Comparison of ENCODE assay signal across 9 mouse cellular contexts in genomic region chr7:41598615-41599014, GRCm38 (mm10). TPM values are rescaled to one million over a fixed set of nuclear protein-coding genes. Genes with fewer than 3 reads are reported as not detected.
DNase-seq lines count a peak whose midpoint lies in the region; ATAC-seq and TF ChIP-seq lines count a peak whose summit lies in the region.
"Had no signal": no experiment of that assay in that cellular context is flagged by ENCODE, and none has a peak within 500 bp of the region (broad histone marks: within the 10 kb centered on the region; RNA-seq: fewer than 3 reads in every experiment).

No protein-coding gene starts in this region.

- no peaks in the 10 kb centered on the region for H3K27me3 ChIP-seq in heart, postnatal 0 days (ENCODE audit: control insufficient read depth, insufficient read depth, low read length)
- no peaks in the 10 kb centered on the region for H3K27me3 ChIP-seq in MEL (ENCODE audit: control insufficient read depth in 1 of 2, insufficient read depth in 2 of 2, low read length in 2 of 2)
- H3K27me3 ChIP-seq in hindbrain, embryonic 10.5 days (ENCODE audit: insufficient read depth, poor library complexity, severe bottlenecking) = no peaks in the 10 kb centered on the region
- H3K27me3 ChIP-seq in midbrain, embryonic 10.5 days (ENCODE audit: low read depth, poor library complexity, severe bottlenecking) = no peaks in the 10 kb centered on the region

- H3K27ac ChIP-seq in heart, postnatal 0 days (ENCODE audit: low read depth) = peak overlapping the region; percentile 56; the same call in 1 of the 2 replicates
- no peak overlapping the region for H3K27ac ChIP-seq in MEL (ENCODE audit: control insufficient read depth, low read depth, low read length)
- peak overlapping the region; percentile 82 for H3K27ac ChIP-seq in hindbrain, embryonic 10.5 days
- H3K27ac ChIP-seq in midbrain, embryonic 10.5 days (replicated peaks) = peak overlapping the region; percentile 81

- TF ChIP-seq RAD21 in MEL (IDR thresholded peaks at IDR 0.05; ENCODE audit: low read depth, low read length) = no peak

- no peak for DNase-seq in heart, postnatal 0 days (ENCODE audit: low spot score)
- no peak for DNase-seq in heart, adult 18-20 months
- no peak for DNase-seq in MEL (ENCODE audit: low read depth, low spot score)
- no peak for DNase-seq in hindbrain, embryonic 10.5 days (ENCODE audit: low spot score)
- DNase-seq in midbrain, embryonic 10.5 days (ENCODE audit: low spot score) = no peak
- DNase-seq in spleen, adult 18-20 months = no peak
- DNase-seq in urinary bladder, postnatal 14 days (ENCODE audit: low spot score) = no peak
- no peak for DNase-seq in adipocyte (ENCODE audit: low spot score)

- H3K79me2 ChIP-seq in MEL (ENCODE audit: control insufficient read depth, insufficient read depth, low read length, poor library complexity) = peaks cover 5% of the 10 kb centered on the region

- H3K4me1 ChIP-seq in heart, postnatal 0 days (ENCODE audit: control insufficient read depth, insufficient read depth) = no peaks in the 10 kb centered on the region
- H3K4me1 ChIP-seq in MEL (ENCODE audit: control insufficient read depth in 1 of 2, insufficient read depth in 2 of 2, low read length in 2 of 2) = peaks cover 0 to 7% of the 10 kb centered on the region in 2 experiments; a peak in 2 of 4 replicates
- 0 out of 2 replicates have a peak, but pooled peaks cover 7% of the 10 kb centered on the region for H3K4me1 ChIP-seq in hindbrain, embryonic 10.5 days (replicated peaks)
- H3K4me1 ChIP-seq in midbrain, embryonic 10.5 days = peaks cover 9% of the 10 kb centered on the region

- no peak for TF ChIP-seq EP300 in heart, postnatal 0 days (IDR thresholded peaks at IDR 0.05; ENCODE audit: low read depth)
- no peak for TF ChIP-seq EP300 in MEL (IDR thresholded peaks at IDR 0.05; ENCODE audit: low read depth in 1 of 2, low read length in 2 of 2)

- H3K4me3 ChIP-seq in heart, postnatal 0 days (ENCODE audit: low read depth, low read length) = peak overlapping the region; percentile 66
- H3K4me3 ChIP-seq in MEL (ENCODE audit: control insufficient read depth in 1 of 2, insufficient read depth in 1 of 2, low read depth in 2 of 2, low read length in 2 of 2) = peak overlapping the region; percentile 23 to 74; a peak in 3 of 4 replicates
- peak overlapping the region; percentile 66 for H3K4me3 ChIP-seq in hindbrain, embryonic 10.5 days
- peak overlapping the region; percentile 67 for H3K4me3 ChIP-seq in midbrain, embryonic 10.5 days

- H3K36me3 ChIP-seq in heart, postnatal 0 days (replicated peaks; ENCODE audit: control insufficient read depth, insufficient read depth, low read length) = no peaks in the 10 kb centered on the region
- peaks cover 0 to 2% of the 10 kb centered on the region in 2 experiments; a peak in 2 of 4 replicates for H3K36me3 ChIP-seq in MEL (ENCODE audit: control insufficient read depth in 1 of 2, insufficient read depth in 2 of 2, low read length in 2 of 2)
- peaks cover 13% of the 10 kb centered on the region for H3K36me3 ChIP-seq in hindbrain, embryonic 10.5 days
- H3K36me3 ChIP-seq in midbrain, embryonic 10.5 days = peaks cover 17% of the 10 kb centered on the region

- H3K9ac ChIP-seq in heart, postnatal 0 days (replicated peaks; ENCODE audit: low read depth, low read length) = peak overlapping the region; percentile 61; the same call in 1 of the 2 replicates
- peak overlapping the region; percentile 59 for H3K9ac ChIP-seq in MEL (ENCODE audit: control insufficient read depth, low read depth, low read length, poor library complexity, severe bottlenecking)

- peak overlapping the region; percentile 79 for H3K4me2 ChIP-seq in heart, postnatal 0 days (ENCODE audit: low read depth, low read length)

- no peak for TF ChIP-seq POLR2A in MEL (IDR thresholded peaks at IDR 0.05; ENCODE audit: control insufficient read depth in 1 of 2, insufficient read depth in 1 of 2, low read depth in 1 of 2, low read length in 2 of 2, poor library complexity in 1 of 2)

- no peak for ATAC-seq in heart, postnatal 0 days (ENCODE audit: insufficient read depth, low read depth)

- 40% methylated on average over 5 of the region's 5 CpGs for WGBS in heart, postnatal 0 days
- 50% methylated on average over 5 of the region's 5 CpGs for WGBS in hindbrain, embryonic 10.5 days
- WGBS in midbrain, embryonic 10.5 days = 44% methylated on average over 5 of the region's 5 CpGs

- no peaks in the 10 kb centered on the region for H3K9me3 ChIP-seq in heart, postnatal 0 days (replicated peaks; ENCODE audit: control insufficient read depth, low read length)
- no peaks in the 10 kb centered on the region for H3K9me3 ChIP-seq in MEL (replicated peaks; ENCODE audit: insufficient read depth, low read length)
- H3K9me3 ChIP-seq in hindbrain, embryonic 10.5 days = no peaks in the 10 kb centered on the region
- 0 out of 2 replicates have a peak, but pooled peaks cover 8% of the 10 kb centered on the region for H3K9me3 ChIP-seq in midbrain, embryonic 10.5 days (replicated peaks)

- TF ChIP-seq CTCF in heart, postnatal 0 days (IDR thresholded peaks at IDR 0.05; ENCODE audit: low read depth) = no peak
- TF ChIP-seq CTCF in MEL (IDR thresholded peaks at IDR 0.05 in 2 of 3, conservative IDR thresholded peaks at IDR 0.05 in 1 of 3; ENCODE audit: control insufficient read depth in 1 of 3, insufficient read depth in 1 of 3, low read depth in 2 of 3, low read length in 3 of 3, poor library complexity in 1 of 3, severe bottlenecking in 1 of 3) = no peak

TF ChIP-seq in MEL, 35 proteins besides CTCF, POLR2A, EP300 and RAD21:
- TF ChIP-seq JUND (IDR thresholded peaks at IDR 0.05; ENCODE audit: low read depth, low read length) (no peak), HCFC1 (IDR thresholded peaks at IDR 0.05; ENCODE audit: low read depth, low read length) (no peak), ELF1 (IDR thresholded peaks at IDR 0.05; ENCODE audit: low read depth, low read length) (no peak), GATA1 (IDR thresholded peaks at IDR 0.05; ENCODE audit: low read depth, low read length) (no peak), KAT2A (conservative IDR thresholded peaks at IDR 0.05; ENCODE audit: low read depth, low read length) (no peak), TBP (IDR thresholded peaks at IDR 0.05; ENCODE audit: low read depth, low read length) (no peak), USF1 (IDR thresholded peaks at IDR 0.05; ENCODE audit: low read depth, low read length) (no peak), ZKSCAN1 (IDR thresholded peaks at IDR 0.05; ENCODE audit: low read depth, low read length) (no peak), ZMIZ1 (IDR thresholded peaks at IDR 0.05; ENCODE audit: low read depth, low read length) (no peak), NRF1 (IDR thresholded peaks at IDR 0.05; ENCODE audit: insufficient read depth, low read depth, low read length, poor library complexity, severe bottlenecking) (no peak), RCOR1 (IDR thresholded peaks at IDR 0.05; ENCODE audit: low read depth, low read length) (no peak), BHLHE40 (IDR thresholded peaks at IDR 0.05; ENCODE audit: borderline replicate concordance, low read depth, low read length) (no peak), POLR2AphosphoS5 (IDR thresholded peaks at IDR 0.05; ENCODE audit: borderline replicate concordance, low read depth, low read length) (no peak), ZNF384 (IDR thresholded peaks at IDR 0.05; ENCODE audit: low read depth, low read length) (no peak)

RNA-seq across cellular contexts. Expression of gene 2610021A01Rik, which starts 0.4 kb away (rescaled TPM):
- 1.4 and 5.0 TPM in 2 replicates for total RNA-seq in heart, postnatal 0 days (2014; rRNA removed; ENCODE audit: low replicate concordance)
- polyA plus RNA-seq in heart, postnatal 0 days (2015; fragmentation: Nextera tagmentation; extraction: Ambion mirVana) = 3.7 and 4.5 TPM in 2 replicates
- total RNA-seq in heart, adult 18-20 months (2021) = 1 to 10 TPM; 7.5 to 8.9 TPM
- 14.8 and 15.4 TPM in 2 replicates for total RNA-seq in MEL (2012; rRNA removed)
- 100 to 1,000 TPM in 1 of 2 experiments, 1 to 10 TPM in 1; 9.7 to 291 TPM for polyA plus RNA-seq in MEL (2012; ENCODE audit: insufficient read depth in 1 of 2, insufficient read length in 2 of 2, low read depth in 1 of 2, low replicate concordance in 2 of 2, missing spikeins in 1 of 2)
- polyA plus RNA-seq in hindbrain, embryonic 10.5 days (2016; fragmentation: Nextera tagmentation; extraction: Ambion mirVana) = 10.2 and 13.8 TPM in 2 replicates
- polyA plus RNA-seq in midbrain, embryonic 10.5 days (2016; fragmentation: Nextera tagmentation; extraction: Ambion mirVana) = 14.6 and 17.2 TPM in 2 replicates

RNA-seq across cellular contexts. Expression of gene Gm6871, which starts 25.2 kb away (rescaled TPM):
- total RNA-seq in heart, postnatal 0 days (2014; rRNA removed; ENCODE audit: low replicate concordance) = not detected in 2 replicates
- not detected in 2 replicates for polyA plus RNA-seq in heart, postnatal 0 days (2015; fragmentation: Nextera tagmentation; extraction: Ambion mirVana)
- total RNA-seq in heart, adult 18-20 months (2021) = not detected
- total RNA-seq in MEL (2012; rRNA removed) = not detected in 2 replicates
- not detected for polyA plus RNA-seq in MEL (2012; ENCODE audit: insufficient read depth in 1 of 2, insufficient read length in 2 of 2, low read depth in 1 of 2, low replicate concordance in 2 of 2, missing spikeins in 1 of 2)
- polyA plus RNA-seq in hindbrain, embryonic 10.5 days (2016; fragmentation: Nextera tagmentation; extraction: Ambion mirVana) = not detected in 2 replicates
- not detected in 2 replicates for polyA plus RNA-seq in midbrain, embryonic 10.5 days (2016; fragmentation: Nextera tagmentation; extraction: Ambion mirVana)
- polyA plus RNA-seq: Patski had no signal

RNA-seq across cellular contexts. Expression of gene Zfp788, which starts 34.4 kb away (rescaled TPM):
- total RNA-seq in heart, postnatal 0 days (2014; rRNA removed; ENCODE audit: low replicate concordance) = 4.5 and 13.3 TPM in 2 replicates
- polyA plus RNA-seq in heart, postnatal 0 days (2015; fragmentation: Nextera tagmentation; extraction: Ambion mirVana) = 5.0 and 5.1 TPM in 2 replicates
- total RNA-seq in heart, adult 18-20 months (2021) = 1 to 10 TPM; 7.9 to 8.9 TPM
- total RNA-seq in MEL (2012; rRNA removed) = 5.2 and 5.5 TPM in 2 replicates
- polyA plus RNA-seq in MEL (2012; ENCODE audit: insufficient read depth in 1 of 2, insufficient read length in 2 of 2, low read depth in 1 of 2, low replicate concordance in 2 of 2, missing spikeins in 1 of 2) = 1 to 10 TPM in 1 of 2 experiments, not detected in 1; 4.5 TPM
- 9.7 and 13.8 TPM in 2 replicates for polyA plus RNA-seq in hindbrain, embryonic 10.5 days (2016; fragmentation: Nextera tagmentation; extraction: Ambion mirVana)
- polyA plus RNA-seq in midbrain, embryonic 10.5 days (2016; fragmentation: Nextera tagmentation; extraction: Ambion mirVana) = 12.4 and 15.4 TPM in 2 replicates
